Mouse (Mus musculus) naive thymus-derived CD4-positive, alpha-beta T cell, adult 2 months (primary cell): ENCODE measurements around the gene Pitpnm2.

Experiments used
- DNase-seq: peaks from one replicate; pipeline ENCODE4 v3.0.0-alpha.2; 2011; ENCODE audit warnings: low read depth

Gene Pitpnm2

GRCm38 (mm10) chr5:124249614-124250591 lies at the start of gene Pitpnm2:
Pitpnm2 (minus strand) TSS chr5:124249760.
- peak; percentile 69 for DNase-seq

- peak; percentile 64 for DNase-seq
These were observed 49.7 kb upstream of the Pitpnm2 start for GRCm38 (mm10) chr5:124299307-124299706.

- DNase-seq = no peak
These were observed 46.9 kb upstream of the Pitpnm2 start for GRCm38 (mm10) chr5:124296475-124296874.

GRCm38 (mm10) chr5:124293967-124294366 lies 44.4 kb upstream of the Pitpnm2 start:
- DNase-seq = no peak

GRCm38 (mm10) chr5:124290216-124290615 lies 40.7 kb upstream of the Pitpnm2 start:
- no peak for DNase-seq

DNA sequence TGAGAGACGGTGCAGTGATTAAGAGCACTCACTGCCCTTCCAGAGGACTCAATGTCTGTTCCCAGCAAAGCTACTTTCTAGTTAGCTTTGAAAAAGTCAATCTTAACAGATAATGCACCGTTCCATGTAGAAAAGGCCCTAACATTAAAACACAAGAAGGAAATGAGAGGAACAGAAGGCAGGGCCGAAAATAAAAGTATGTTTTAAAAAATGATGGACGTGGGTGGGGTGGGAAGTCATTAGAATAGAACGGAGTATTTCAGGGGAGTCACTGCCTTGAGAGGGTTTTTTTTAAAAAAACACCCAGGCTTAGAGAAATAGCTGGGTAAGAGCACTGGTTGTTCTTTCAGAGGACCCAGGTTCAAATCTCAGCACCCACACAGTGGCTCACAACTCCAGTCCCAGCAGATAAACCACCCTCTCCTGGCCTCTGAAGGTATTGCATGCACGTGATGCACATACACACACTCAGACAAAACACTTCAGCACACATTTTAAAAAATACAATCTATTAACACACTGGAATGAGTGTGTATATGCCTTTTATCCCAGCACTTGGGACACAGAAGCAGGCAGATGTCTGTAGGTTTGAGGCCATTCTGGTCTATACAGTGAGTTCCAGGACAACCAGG lies 38.2 kb upstream of the Pitpnm2 start:
- DNase-seq = no peak

- DNase-seq = peak; percentile 34
These were observed 34.8 kb upstream of the Pitpnm2 start for GRCm38 (mm10) chr5:124284330-124284729.

DNA sequence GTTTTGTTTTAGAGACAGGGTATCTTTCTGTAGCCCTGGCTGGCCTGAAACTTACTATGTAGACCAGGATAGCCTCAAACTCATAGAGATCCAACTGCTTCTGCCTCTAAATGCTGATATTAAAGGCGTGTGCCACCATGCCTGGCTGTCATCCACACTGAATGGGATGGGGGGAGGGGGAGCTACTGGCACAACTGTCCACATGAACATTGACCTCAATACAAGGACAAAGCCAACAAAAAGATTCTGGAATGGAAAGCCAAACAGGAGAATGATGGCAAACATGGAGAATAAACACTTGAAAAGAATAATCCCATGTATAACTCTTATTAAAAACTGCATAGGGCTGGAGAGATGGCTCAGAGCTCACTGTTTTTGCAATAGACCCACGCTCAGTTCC lies 33.3 kb upstream of the Pitpnm2 start:
- DNase-seq = no peak

- no peak for DNase-seq
These were observed 20.7 kb upstream of the Pitpnm2 start for GRCm38 (mm10) chr5:124270226-124270625.

DNA sequence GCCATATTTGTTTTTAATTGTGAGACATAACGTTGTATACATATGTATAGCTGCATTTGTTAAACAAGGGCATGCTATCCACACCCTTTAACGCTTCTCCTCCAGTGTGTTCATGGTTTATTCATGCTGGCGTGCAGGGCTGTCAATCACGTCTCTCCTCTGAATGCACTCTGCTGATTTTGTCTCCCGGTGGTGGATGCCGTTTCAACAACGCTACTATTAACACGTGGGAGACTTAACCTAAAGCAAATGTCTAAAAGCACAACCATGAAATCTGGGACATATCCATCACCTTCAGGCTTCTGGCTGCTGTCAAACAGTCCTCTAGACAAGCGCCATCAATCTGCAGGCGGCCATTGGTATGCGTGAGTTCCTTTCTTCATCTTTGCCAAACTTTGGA lies 20.1 kb upstream of the Pitpnm2 start:
- DNase-seq = no peak

DNA sequence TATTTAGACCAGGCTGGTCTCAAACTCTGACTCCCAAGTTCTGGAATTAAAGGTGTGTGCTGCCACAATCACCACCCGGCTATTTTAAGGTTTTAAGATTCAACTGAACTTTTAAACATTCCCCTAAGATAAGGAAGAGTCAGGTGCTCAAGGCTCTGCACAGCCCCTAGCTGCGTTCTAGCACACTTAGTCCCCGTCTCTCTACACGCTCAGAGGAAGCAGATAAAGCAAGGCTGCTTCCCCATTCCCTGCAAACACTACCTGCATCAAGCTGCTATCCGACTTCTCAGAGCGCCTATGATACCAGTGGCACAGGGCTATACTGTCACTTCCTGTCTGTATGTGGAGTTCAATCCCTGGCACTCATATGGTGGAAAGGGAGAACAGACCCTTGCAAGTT lies 18.1 kb upstream of the Pitpnm2 start:
- DNase-seq = no peak

DNA sequence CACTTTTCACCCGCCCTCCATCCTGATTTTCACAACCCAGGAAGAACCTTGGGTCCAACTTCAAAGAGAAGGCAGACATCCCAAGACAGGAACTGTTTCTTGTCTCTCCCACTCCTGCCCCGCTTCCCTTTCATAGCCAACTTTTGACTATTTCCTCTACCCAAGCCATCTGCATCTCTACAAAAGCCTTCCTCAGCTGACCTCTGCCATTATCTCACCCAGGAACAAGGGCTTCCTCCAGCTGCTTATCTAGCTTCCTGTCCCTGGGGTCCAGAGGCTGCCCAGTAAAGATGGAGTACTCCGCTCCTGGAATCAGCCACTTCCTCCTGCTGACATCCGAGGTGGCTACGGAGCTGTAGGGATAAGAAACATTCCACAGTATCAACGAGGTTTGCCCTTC lies 17.3 kb upstream of the Pitpnm2 start:
- DNase-seq = no peak

DNA sequence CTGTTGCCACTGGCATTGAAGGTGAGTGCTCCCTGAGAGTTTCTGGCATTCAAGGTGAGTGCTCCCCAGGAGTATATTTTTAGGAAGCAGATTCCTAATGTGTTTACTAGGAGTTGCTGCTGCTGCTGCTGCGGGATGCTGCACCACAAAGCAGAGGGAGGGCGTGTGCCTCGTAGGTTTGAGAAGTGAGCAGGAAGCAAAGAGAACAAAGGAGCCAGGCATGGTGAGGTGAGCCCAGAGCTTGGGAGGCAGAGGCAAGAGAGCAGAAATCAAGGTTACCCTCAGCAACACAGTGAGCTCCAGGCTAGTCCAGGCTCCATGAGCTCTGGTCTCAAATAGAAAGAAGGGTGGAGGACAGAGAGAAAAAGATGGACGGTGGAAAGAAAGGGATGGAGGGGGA lies 13.7 kb upstream of the Pitpnm2 start:
- peak; percentile 38 for DNase-seq

GRCm38 (mm10) chr5:124262090-124262489 lies 12.5 kb upstream of the Pitpnm2 start:
- DNase-seq = no peak

DNA sequence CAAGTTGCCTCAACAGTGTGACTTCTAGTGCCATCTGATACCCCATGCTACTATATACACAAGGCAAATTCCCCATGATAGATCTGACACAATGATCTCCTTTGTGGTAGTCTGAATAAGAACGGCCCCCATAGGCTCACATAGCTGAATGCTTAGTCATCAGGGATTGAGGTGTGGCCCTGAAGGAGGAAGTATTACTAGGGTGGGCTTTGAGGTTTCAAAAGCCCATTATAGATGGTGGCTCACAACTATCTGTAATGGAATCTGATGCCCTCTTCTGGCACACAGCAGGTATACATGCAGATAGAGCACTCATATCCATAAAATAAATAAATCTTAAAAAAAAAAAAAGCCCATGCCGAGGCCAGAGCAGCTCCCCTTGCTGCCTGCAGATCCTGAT lies 9.6 kb upstream of the Pitpnm2 start:
- DNase-seq = no peak

DNA sequence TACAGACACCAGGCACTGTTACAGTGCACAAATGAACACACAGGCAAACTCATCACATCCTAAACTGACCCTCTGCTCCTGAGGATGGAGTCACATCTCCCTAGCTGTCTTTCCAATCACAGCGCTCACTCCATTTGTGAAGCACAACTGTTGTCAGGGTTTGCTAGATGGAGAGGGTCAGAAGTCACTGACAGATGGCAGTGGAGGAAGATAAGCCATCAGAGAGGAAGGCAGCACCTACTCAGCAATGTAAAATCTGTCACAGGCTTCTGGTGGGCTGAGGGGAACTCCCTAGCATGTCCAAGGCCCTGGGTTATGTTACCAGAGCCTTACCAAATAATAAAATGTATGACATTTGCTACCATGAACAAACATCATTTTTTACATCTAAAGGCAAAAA lies 8.5 kb upstream of the Pitpnm2 start:
- no peak for DNase-seq

DNA sequence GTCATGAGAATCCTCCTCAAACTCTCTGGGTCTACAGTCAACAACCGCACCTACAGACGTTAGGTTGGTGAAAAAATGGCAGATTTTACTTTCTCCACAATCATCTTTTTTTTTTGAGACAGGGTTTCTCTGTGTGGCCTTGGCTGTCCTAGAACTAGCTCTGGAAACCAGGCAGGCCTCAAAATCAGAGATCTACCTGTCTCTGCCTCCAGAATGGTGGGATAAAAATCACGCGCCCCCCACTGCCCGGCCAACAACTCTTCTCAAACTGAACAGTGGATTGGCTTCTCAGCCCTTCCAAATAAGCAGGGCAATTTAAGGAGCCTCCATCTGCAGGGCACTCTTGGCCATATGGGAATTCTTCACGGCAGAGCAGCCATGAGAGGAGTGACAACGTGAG lies 5.6 kb upstream of the Pitpnm2 start:
- DNase-seq = no peak

DNA sequence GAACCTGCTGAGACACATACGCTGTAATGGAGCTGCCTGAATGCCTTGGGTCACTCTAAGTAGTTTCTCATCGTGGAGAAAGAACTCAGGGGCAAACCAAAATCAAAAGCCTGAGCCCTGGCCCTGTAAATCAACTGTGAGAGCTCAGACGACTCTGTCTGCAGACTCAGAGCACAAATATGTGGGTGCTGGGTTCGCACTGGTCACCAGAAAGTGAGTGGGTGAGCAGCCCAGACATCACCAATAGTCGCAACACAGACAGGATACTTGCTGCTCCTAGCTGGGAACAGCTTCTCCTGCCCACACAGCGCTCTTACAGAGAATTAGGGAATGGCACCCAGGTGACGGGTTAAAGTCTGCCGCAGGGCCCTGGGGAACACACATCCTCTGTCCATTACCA lies 4.0 kb upstream of the Pitpnm2 start:
- DNase-seq = no peak

GRCm38 (mm10) chr5:124252580-124253320 lies 3.2 kb upstream of the Pitpnm2 start:
- no peak for DNase-seq

GRCm38 (mm10) chr5:124251070-124251469 lies 1.5 kb upstream of the Pitpnm2 start:
- DNase-seq = no peak

- peak; percentile 53 for DNase-seq
These were observed 531 bp downstream of the Pitpnm2 start for GRCm38 (mm10) chr5:124248845-124249613.
